Mouse (Mus musculus) liver, embryonic 14.5 days (tissue): Measurements from ENCODE around the gene Jmjd1c. TPM values are rescaled to one million over a fixed set of nuclear protein-coding genes. Genes with fewer than 3 reads are reported as not detected.

Experiments used
- ATAC-seq: fragments of 200-750 bp; cut with Nextera tagmentation; 2 replicates; pipeline ENCODE4 v1.8.0; 2017; ENCODE audit warnings: moderate number of reproducible peaks, mild to moderate bottlenecking, moderate library complexity; ENCODE audit not compliant: insufficient read depth
- DNase-seq, 3 experiments: peaks; one replicate each; pipeline ENCODE4 v3.0.0-alpha.2; 2012 to 2013; ENCODE audit warnings: low read depth in 3 of 3, low spot score in 3 of 3
- H3K27ac ChIP-seq: fragments of 300-500 bp; sonication (generic); 2 replicates; pipeline ENCODE4 v1.5.1; 2014; ENCODE audit warnings: moderate library complexity, mild to moderate bottlenecking, control low read depth, inconsistent platforms
- H3K27me3 ChIP-seq: fragments of 300-500 bp; sonication (generic); 2 replicates; pipeline ENCODE4 v1.6.1; 2014; ENCODE audit warnings: mild to moderate bottlenecking, low read length, moderate library complexity; ENCODE audit not compliant: control insufficient read depth, insufficient read depth
- H3K36me3 ChIP-seq: fragments of 300-500 bp; sonication (generic); replicated peaks from 2 replicates; pipeline ENCODE4 v1.6.1; 2014; ENCODE audit warnings: low read depth; ENCODE audit not compliant: control insufficient read depth, insufficient read depth
- H3K4me1 ChIP-seq, 2 experiments: fragments of 200-500 bp in 1 of 2; fragments of 300-500 bp in 1 of 2; sonication (generic) in 1 of 2; replicated peaks; 2 replicates each; pipeline ENCODE4 v1.6.1; 2012 to 2014; ENCODE audit warnings: antibody characterized with exemption in 1 of 2, inconsistent platforms in 1 of 2, low read length in 1 of 2; ENCODE audit not compliant: control insufficient read depth in 2 of 2, insufficient read depth in 2 of 2
- H3K4me2 ChIP-seq: fragments of 300-500 bp; sonication (generic); 2 replicates; pipeline ENCODE4 v1.6.1; 2014; ENCODE audit warnings: low read depth, mild to moderate bottlenecking, control low read depth, moderate library complexity
- H3K4me3 ChIP-seq, 2 experiments: fragments of 200-500 bp in 1 of 2; fragments of 300-500 bp in 1 of 2; sonication (generic) in 1 of 2; 2 replicates each; pipeline ENCODE4 v1.5.1; 2012 to 2014; ENCODE audit warnings: low read depth in 2 of 2, low read length in 2 of 2, mild to moderate bottlenecking in 2 of 2, control low read depth in 1 of 2, inconsistent platforms in 1 of 2, moderate library complexity in 1 of 2; ENCODE audit not compliant: insufficient read depth in 1 of 2
- H3K9ac ChIP-seq: fragments of 300-500 bp; sonication (generic); replicated peaks from 2 replicates; pipeline ENCODE4 v1.6.1; 2014; ENCODE audit warnings: mild to moderate bottlenecking, control low read depth, moderate library complexity
- H3K9me3 ChIP-seq: fragments of 300-500 bp; sonication (generic); 2 replicates; pipeline ENCODE4 v1.6.1; 2016; ENCODE audit warnings: low read length, mixed read lengths; ENCODE audit not compliant: control insufficient read depth
- CTCF ChIP-seq: IDR thresholded peaks from 2 replicates; pipeline ENCODE4 v1.5.1; 2016; ENCODE audit warnings: antibody characterized with exemption, low read depth, control low read depth
- EP300 ChIP-seq: IDR thresholded peaks from 2 replicates; pipeline ENCODE4 v1.6.1; 2016; ENCODE audit warnings: antibody characterized with exemption, low read depth
- WGBS: fragments of 180-500 bp; shearing (Covaris S2); extraction: QIAGEN DNeasy Blood & Tissue Kit; methylation state at CpG from one replicate; pipeline ENCODE4 v1.1.7; 2014; ENCODE audit not compliant: insufficient replicate concordance; 5-methylcytosine and 5-hydroxymethylcytosine counted together
- polyA plus RNA-seq, 2 experiments: library from polyadenylated mRNA; depleted of rRNA in 1 of 2; stranded (reverse) in 1 of 2; unstranded in 1 of 2; fragments of >200 nt; fragmentation: Nextera tagmentation in 1 of 2; extraction: Ambion mirVana in 1 of 2; gene quantifications; 2 replicates each; pipeline versions ENCODE4 v1.2.1 to v1.2.3; 2012 to 2014

Gene Jmjd1c
- polyA plus RNA-seq, 2 experiments = 6.5 to 8.7 TPM

DNA sequence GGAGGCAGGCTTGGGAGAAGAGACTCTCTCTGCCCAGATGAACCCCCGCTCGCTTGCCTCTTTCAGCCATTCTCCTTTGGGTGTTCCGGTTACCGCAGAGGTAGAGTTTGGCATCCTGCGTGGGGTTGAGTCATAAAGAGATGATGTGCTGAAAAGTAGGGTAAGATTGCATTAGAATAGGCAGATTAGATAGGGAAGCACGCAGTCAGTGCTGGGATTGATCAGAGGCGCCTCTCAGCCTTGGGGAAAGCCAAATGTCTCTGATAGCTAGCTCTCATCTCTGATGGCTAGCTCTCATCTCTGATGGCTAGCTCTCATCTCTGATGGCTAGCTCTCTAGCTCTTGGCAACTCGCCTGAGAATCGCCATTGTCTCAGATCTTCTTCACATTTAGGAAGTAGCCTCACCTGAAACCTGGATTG lies 4.9 kb downstream of the Jmjd1c start:
- Histone ChIP-seq H3K36me3 (no peaks in the 10 kb centered on the region), H3K9ac (no peak overlapping the region), H3K4me1 (peaks cover 10 to 29% of the 10 kb centered on the region in 2 experiments), H3K27me3 (no peaks in the 10 kb centered on the region), H3K4me3 (no peak overlapping the region), H3K27ac (no peak overlapping the region), H3K4me2 (no peak overlapping the region), H3K9me3 (no peaks in the 10 kb centered on the region)
- no peak for TF ChIP-seq CTCF
- TF ChIP-seq EP300 = no peak
- ATAC-seq (no peak), DNase-seq (no peak)
- 68% methylated on average over 9 of the region's 9 CpGs for WGBS

DNA sequence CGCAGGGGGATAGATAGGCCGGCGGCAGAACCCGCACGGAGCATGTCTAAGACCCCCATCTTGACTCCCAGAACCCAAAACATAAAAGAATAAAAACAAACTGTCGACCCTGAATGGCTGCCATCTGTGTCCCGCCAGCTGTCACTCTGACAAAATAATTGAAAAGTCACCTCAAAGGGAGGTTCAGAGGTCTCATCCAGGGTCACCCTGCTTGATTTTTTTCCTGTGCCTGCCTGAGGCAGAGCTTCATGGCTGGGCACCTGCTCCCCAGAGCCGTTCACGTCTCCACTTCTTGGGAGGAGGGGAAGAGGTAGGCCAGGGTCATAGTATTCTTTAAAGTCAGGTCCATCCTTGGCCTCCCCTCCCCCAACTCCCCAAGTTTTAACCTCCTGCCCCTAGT lies 8.6 kb downstream of the Jmjd1c start:
- H3K27ac ChIP-seq = no peak overlapping the region

DNA sequence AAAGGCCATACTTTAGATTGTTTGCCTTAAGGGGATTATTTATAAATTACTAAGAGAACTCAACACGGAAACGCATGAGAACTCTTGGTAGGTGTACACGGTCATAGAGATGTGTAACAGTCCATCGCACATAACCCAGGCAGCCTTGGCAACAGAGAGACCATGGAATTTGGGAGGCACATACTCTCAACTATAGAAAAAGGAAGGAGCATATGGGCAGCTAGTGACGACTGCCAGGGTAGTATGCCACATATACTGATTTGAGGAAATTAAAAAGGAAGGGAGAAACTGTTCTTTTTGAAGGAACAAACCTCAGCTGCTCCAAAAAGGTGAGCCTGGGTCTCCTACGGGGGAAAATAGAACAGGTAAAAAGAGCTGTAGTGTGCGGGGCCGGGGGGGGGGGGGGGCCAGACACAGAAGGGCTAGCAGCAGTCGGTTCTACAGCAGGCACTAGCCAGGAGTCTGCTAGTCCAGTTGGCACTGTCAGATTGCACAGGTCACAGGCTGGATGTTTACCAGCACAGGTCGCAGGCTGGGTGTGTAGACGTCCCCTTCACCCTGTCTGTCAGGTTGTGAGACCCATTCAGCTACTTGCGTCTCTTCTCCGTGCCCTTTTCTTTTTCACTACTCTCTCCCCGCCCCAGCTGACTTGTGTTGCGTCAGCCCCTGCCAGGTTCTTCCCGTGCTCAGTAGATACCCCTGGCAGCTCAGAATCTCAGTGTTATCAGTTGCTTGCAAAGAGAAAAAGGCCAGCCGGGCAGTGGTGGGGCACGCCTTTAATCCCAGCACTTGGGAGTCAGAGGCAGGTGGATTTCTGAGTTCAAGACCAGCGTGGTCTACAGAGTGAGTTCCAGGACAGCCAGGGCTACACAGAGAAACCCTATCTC lies 9.6 kb downstream of the Jmjd1c start:
- Histone ChIP-seq H3K9ac (no peak overlapping the region), H3K9me3 (no peaks in the 10 kb centered on the region), H3K36me3 (no peaks in the 10 kb centered on the region), H3K4me1 (peaks cover 5 to 41% of the 10 kb centered on the region in 2 experiments), H3K27ac (no peak overlapping the region), H3K27me3 (no peaks in the 10 kb centered on the region), H3K4me2 (no peak overlapping the region), H3K4me3 (no peak overlapping the region)
- 39% methylated on average over 19 of the region's 19 CpGs for WGBS
- 0 out of 2 replicates have a peak, but pooled peaks have one; percentile 12 for TF ChIP-seq EP300
- no peak for TF ChIP-seq CTCF
- ATAC-seq (peak; percentile 60), DNase-seq (peak in 1 of 3 experiments; percentile 30)

More for the DNA sequence above, 8.6 kb downstream of the Jmjd1c start:
- 38% methylated on average over 9 of the region's 9 CpGs for WGBS
- TF ChIP-seq EP300 = no peak
- no peak for TF ChIP-seq CTCF
- no peak overlapping the region for H3K4me2 ChIP-seq
- ATAC-seq (no peak), DNase-seq (no peak)
- H3K9ac ChIP-seq = no peak overlapping the region
- H3K36me3 ChIP-seq = no peaks in the 10 kb centered on the region
- H3K4me1 ChIP-seq = peaks cover 5 to 38% of the 10 kb centered on the region in 2 experiments
- no peak overlapping the region for H3K4me3 ChIP-seq
- H3K9me3 ChIP-seq = no peaks in the 10 kb centered on the region
- no peaks in the 10 kb centered on the region for H3K27me3 ChIP-seq

DNA sequence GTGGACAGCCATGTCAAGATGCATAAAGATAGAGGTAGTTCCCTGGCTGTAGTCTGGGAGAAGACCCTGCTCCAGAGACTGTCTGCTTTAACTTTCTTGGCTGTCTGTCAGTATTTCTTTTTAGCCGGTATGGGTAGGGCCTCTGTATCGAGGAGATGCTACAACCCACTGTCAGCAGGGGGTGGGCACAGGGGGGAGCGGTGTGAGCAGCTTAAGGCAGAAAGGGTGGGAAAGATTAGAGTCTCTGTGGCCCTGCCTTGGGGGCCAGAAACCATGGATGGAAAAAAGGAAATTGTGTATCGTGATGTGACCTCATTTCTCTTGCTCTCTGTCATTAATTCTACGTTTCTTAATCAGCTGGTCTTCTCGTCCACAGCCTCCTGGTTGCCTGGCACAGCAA lies 10.5 kb downstream of the Jmjd1c start:
- no peak for TF ChIP-seq EP300
- TF ChIP-seq CTCF = no peak
- H3K4me3 ChIP-seq = no peak overlapping the region
- no peaks in the 10 kb centered on the region for H3K9me3 ChIP-seq
- no peak overlapping the region for H3K4me2 ChIP-seq
- no peak overlapping the region for H3K27ac ChIP-seq
- H3K4me1 ChIP-seq = peaks cover 5 to 43% of the 10 kb centered on the region in 2 experiments
- ATAC-seq (no peak), DNase-seq (no peak)
- no peaks in the 10 kb centered on the region for H3K36me3 ChIP-seq
- no peaks in the 10 kb centered on the region for H3K27me3 ChIP-seq
- 61% methylated on average over 6 of the region's 6 CpGs for WGBS
- no peak overlapping the region; the same call in 1 of the 2 replicates for H3K9ac ChIP-seq

DNA sequence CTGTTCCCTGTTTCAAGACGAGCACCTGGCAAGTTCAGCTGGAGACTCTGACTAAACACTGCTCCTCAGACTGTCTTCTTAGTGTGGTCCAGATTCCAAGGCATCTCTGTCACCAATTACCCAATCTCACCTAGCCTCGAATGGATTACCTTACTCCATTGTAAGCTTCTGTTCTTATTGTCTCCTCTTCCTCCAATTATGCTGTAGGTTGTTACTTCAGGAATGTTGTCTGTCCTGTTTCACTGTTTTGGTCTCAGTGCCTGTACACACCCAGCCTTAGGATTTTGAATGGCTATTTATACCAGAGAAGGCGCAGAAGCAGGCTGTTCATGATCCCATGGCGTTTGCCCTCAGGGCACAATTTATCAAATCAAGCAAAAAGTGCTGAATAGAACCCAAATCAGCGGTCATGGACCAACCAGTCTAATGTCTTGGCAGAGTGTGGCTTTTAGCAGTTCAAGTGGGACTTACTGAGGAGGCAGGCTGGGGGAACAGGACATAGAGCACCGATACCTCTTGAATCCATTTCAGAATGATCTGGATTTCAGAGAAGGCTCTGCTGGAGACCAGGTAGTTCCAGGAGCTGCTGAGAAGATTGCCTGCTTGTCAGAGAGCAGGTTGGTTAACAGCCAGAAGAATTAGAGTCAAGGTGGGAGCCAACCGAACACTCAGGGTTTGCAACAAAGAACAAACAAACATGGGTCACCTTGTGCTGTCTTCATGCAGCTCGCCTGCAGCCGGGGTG lies 11.3 kb downstream of the Jmjd1c start:
- no peak for ATAC-seq
- H3K27me3 ChIP-seq = no peaks in the 10 kb centered on the region
- no peak overlapping the region for H3K9ac ChIP-seq
- TF ChIP-seq EP300 (no peak), CTCF (no peak)
- no peaks in the 10 kb centered on the region for H3K9me3 ChIP-seq
- H3K27ac ChIP-seq = no peak overlapping the region
- DNase-seq = no peak
- WGBS = 65% methylated on average over 9 of the region's 9 CpGs
- H3K4me3 ChIP-seq = no peak overlapping the region
- no peaks in the 10 kb centered on the region for H3K36me3 ChIP-seq
- 0 out of 2 replicates have a peak overlapping the region, but pooled peaks have one; percentile 3 for H3K4me2 ChIP-seq
- peaks cover 5 to 49% of the 10 kb centered on the region in 2 experiments for H3K4me1 ChIP-seq
